Mouse (Mus musculus) forebrain, embryonic 14.5 days (tissue): ENCODE measurements around the gene Slc16a14. TPM values are rescaled to one million over a fixed set of nuclear protein-coding genes. Genes with fewer than 3 reads are reported as not detected.

Source experiments
- ATAC-seq: fragments of 200-750 bp; cut with Nextera tagmentation; 2 replicates; pipeline ENCODE4 v1.8.0; 2017; ENCODE audit warnings: mild to moderate bottlenecking, moderate library complexity
- DNase-seq: peaks from one replicate; pipeline ENCODE4 v3.0.0-alpha.2; 2015; ENCODE audit warnings: low spot score
- H3K27ac ChIP-seq: fragments of 300-500 bp; sonication (generic); 2 replicates; pipeline ENCODE4 v1.5.1; 2014; ENCODE audit warnings: low read depth, mild to moderate bottlenecking, control low read depth, low read length, moderate library complexity
- H3K27me3 ChIP-seq: fragments of 300-500 bp; sonication (generic); replicated peaks from 2 replicates; pipeline ENCODE4 v1.6.1; 2014; ENCODE audit warnings: low read length, control low read depth, mixed read lengths; ENCODE audit not compliant: control insufficient read depth, insufficient read depth
- H3K36me3 ChIP-seq: fragments of 300-500 bp; sonication (generic); 2 replicates; pipeline ENCODE4 v1.6.1; 2014; ENCODE audit warnings: low read length, control low read depth; ENCODE audit not compliant: control insufficient read depth, insufficient read depth
- H3K4me1 ChIP-seq: fragments of 300-500 bp; sonication (generic); 2 replicates; pipeline ENCODE4 v1.6.1; 2014; ENCODE audit warnings: antibody characterized with exemption, low read length, control low read depth; ENCODE audit not compliant: control insufficient read depth, insufficient read depth
- H3K4me2 ChIP-seq: fragments of 300-500 bp; sonication (generic); 2 replicates; pipeline ENCODE4 v1.6.1; 2014; ENCODE audit warnings: mild to moderate bottlenecking, control low read depth, low read length
- H3K4me3 ChIP-seq: fragments of 300-500 bp; sonication (generic); 2 replicates; pipeline ENCODE4 v1.5.1; 2014; ENCODE audit warnings: low read depth, low read length, control low read depth
- H3K9ac ChIP-seq: fragments of 300-500 bp; sonication (generic); 2 replicates; pipeline ENCODE4 v1.6.1; 2014; ENCODE audit warnings: mild to moderate bottlenecking, low read length, control low read depth, moderate library complexity
- H3K9me3 ChIP-seq: fragments of 300-500 bp; sonication (generic); replicated peaks from 2 replicates; pipeline ENCODE4 v1.6.1; 2016; ENCODE audit warnings: low read length, control low read depth, mixed read lengths; ENCODE audit not compliant: control insufficient read depth
- WGBS: fragments of 180-500 bp; shearing (Covaris S2); extraction: QIAGEN DNeasy Blood & Tissue Kit; methylation state at CpG from one replicate; pipeline ENCODE4 v1.1.7; 2014; 5-methylcytosine and 5-hydroxymethylcytosine counted together
- polyA plus RNA-seq: library from polyadenylated mRNA; unstranded; fragments of >200 nt; fragmentation: Nextera tagmentation; extraction: Ambion mirVana; gene quantifications from 2 replicates; pipeline ENCODE4 v1.2.1, GENCODE M21; 2014

Slc16a14 gene
- polyA plus RNA-seq, 1 experiment from 2014 or later, result 9.1 TPM

DNA sequence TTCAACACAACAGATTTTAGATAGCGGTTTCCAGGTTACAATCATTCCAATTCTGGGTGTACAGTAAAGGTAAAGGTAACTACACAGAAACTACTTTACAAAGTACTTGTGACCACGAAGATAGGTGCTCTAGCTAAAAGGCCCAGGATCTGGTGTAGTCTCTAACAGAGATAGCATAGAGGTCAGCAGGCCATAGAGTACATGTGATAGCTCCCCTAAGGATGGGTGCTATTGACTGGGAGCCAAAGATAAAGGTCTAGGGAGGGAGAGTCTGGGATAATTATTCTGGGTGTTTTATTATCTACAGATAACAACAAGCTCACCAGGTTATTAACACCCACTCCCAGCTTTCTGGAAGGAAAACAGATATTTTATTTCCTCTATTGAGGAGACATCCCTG, 11.5 kb downstream of the Slc16a14 start:
- Histone ChIP-seq H3K4me1 (no peaks in the 10 kb centered on the region), H3K27ac (no peak overlapping the region), H3K36me3 (peaks cover 11% of the 10 kb centered on the region), H3K27me3 (no peaks in the 10 kb centered on the region), H3K4me2 (no peak overlapping the region), H3K4me3 (no peak overlapping the region), H3K9ac (no peak overlapping the region), H3K9me3 (no peaks in the 10 kb centered on the region)
- 83% methylated on average over 2 of the region's 2 CpGs for WGBS
- no peak for ATAC-seq
- DNase-seq, result no peak

DNA sequence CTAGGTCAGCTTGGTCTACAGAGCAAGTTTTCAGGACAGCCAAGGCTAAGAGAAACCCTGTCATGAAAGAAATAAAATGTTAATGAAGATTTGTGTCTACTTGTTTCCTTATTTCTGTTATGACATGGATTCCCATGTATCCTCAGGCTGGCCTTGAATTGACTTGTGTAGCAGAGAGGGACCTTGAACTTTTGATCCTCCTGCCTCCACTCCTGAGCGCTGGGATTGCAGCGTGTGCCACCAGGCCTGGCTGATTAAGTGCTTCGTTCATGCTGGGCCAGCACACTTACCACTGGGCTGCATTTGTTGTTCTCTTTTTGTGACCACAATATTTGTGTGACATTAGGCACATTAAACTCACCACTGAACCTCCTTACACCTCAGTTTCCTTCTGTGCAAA, 16.1 kb downstream of the Slc16a14 start:
- Histone ChIP-seq H3K9ac (no peak overlapping the region), H3K9me3 (no peaks in the 10 kb centered on the region), H3K27ac (no peak overlapping the region), H3K36me3 (peaks cover 4% of the 10 kb centered on the region; the same call in 1 of the 2 replicates), H3K27me3 (no peaks in the 10 kb centered on the region), H3K4me1 (no peaks in the 10 kb centered on the region), H3K4me2 (no peak overlapping the region), H3K4me3 (no peak overlapping the region)
- WGBS, result 97% methylated on average over 3 of the region's 3 CpGs
- no peak for DNase-seq
- no peak for ATAC-seq

DNA sequence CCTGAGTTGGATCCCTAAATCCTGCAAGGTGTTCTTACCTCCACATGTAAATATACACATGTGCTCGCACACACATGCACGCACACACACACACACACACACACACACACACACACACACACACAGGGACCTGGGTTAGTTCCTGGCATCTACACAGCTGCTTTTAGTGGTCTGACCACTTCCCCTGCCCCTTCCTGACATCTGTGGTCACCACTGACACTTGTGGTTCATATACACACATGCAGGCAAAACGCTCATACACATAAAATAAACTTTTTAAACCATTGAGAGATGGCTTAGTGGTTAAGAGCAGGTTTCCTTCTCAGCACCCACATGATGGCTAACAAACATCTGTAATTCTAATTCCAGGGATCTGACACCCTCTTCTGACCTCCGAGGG, 19.9 kb downstream of the Slc16a14 start:
- H3K4me1 ChIP-seq, result no peaks in the 10 kb centered on the region
- no peaks in the 10 kb centered on the region for H3K27me3 ChIP-seq
- no peak overlapping the region for H3K4me3 ChIP-seq
- no peak overlapping the region for H3K9ac ChIP-seq
- no peak overlapping the region for H3K4me2 ChIP-seq
- ATAC-seq, result no peak
- no peaks in the 10 kb centered on the region for H3K9me3 ChIP-seq
- 90% methylated on average over 4 of the region's 4 CpGs for WGBS
- H3K27ac ChIP-seq, result no peak overlapping the region
- H3K36me3 ChIP-seq, result peaks cover 13% of the 10 kb centered on the region; the same call in 1 of the 2 replicates
- no peak for DNase-seq

DNA sequence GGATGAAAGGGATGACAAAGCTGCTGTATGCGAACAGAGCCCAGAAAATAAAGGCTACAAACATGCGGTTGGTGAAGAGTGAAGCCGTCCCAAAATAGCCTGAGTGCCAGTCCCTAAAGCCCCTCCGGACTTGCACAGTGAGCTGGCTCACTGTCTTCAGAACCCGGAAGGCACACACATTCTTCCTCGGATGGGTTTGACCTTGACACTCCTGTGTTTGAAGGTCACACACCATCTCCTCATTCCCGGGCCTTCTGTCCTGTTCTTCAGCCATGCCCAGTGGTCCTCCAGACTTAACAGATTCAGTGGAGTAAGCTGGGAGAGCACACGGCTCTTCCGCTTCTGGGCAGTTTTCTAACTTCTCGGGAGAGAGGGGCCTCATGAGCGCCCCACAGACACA, 22.4 kb downstream of the Slc16a14 start:
- Histone ChIP-seq H3K4me1 (no peaks in the 10 kb centered on the region), H3K4me2 (no peak overlapping the region), H3K9ac (no peak overlapping the region), H3K27me3 (no peaks in the 10 kb centered on the region), H3K27ac (no peak overlapping the region), H3K4me3 (no peak overlapping the region), H3K9me3 (no peaks in the 10 kb centered on the region), H3K36me3 (peaks cover 10% of the 10 kb centered on the region; the same call in 1 of the 2 replicates)
- ATAC-seq, result no peak
- WGBS, result 95% methylated on average over 11 of the region's 11 CpGs
- no peak for DNase-seq

DNA sequence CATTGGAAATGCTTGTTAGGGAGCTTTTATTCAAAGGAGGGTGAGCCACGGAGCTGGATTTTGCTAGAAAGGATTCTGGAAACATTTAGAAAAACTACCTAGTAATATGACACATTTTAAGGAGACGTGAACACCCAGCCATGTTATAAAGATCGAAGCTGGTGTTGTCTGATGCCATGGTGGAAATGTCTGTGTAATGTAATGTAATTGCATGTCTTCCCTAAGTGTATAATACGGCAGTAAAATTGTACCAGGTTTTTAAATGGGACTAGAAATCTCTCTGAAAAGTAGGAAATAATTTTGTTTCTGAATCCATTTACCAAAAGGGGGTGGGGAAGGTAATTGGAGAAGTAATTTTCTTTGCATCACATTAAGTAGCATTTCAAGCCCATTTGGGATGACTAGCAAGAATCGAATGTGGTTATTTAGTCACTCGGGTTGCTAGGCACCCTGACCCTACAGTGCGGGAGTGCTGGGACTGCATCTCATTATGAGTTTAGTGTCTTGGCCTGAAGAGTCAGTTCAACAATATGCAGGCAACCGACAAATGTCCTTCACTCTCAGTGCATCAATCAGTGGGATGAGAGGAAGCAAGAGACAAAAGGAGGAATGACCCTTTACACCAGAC, 24.6 kb downstream of the Slc16a14 start:
- no peak overlapping the region for H3K4me3 ChIP-seq
- no peaks in the 10 kb centered on the region for H3K27me3 ChIP-seq
- no peaks in the 10 kb centered on the region for H3K4me1 ChIP-seq
- H3K9ac ChIP-seq, result no peak overlapping the region
- no peak overlapping the region for H3K4me2 ChIP-seq
- ATAC-seq (no peak), DNase-seq (peak; percentile 51)
- WGBS, result 61% methylated on average over 8 of the region's 8 CpGs
- peaks cover 10% of the 10 kb centered on the region; the same call in 1 of the 2 replicates for H3K36me3 ChIP-seq
- no peaks in the 10 kb centered on the region for H3K9me3 ChIP-seq
- peak overlapping the region; percentile 17 for H3K27ac ChIP-seq

DNA sequence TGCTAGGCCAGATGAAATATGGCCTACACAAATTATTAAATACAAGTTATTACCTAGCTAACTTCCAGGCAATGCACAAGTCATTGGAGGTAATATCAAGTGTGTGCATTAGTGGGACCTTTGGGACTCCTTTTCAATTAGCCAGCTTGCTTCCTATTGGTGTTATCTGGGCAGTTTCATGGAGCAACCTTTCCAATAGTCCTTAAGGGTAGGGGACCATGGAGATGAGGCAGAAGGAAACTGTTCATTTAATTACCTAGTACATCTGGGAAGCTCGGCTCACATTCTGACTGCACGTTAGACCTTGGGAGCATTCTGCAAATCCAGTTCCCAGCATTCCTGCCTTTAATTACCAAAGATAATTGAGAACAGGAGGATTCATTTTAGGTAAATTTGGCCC, 30.5 kb downstream of the Slc16a14 start:
- DNase-seq (no peak), ATAC-seq (no peak)
- H3K4me3 ChIP-seq, result no peak overlapping the region
- H3K27ac ChIP-seq, result no peak overlapping the region
- no peaks in the 10 kb centered on the region for H3K27me3 ChIP-seq
- WGBS, result 85% methylated on average over 2 of the region's 2 CpGs
- no peaks in the 10 kb centered on the region for H3K9me3 ChIP-seq
- no peaks in the 10 kb centered on the region for H3K36me3 ChIP-seq
- no peaks in the 10 kb centered on the region for H3K4me1 ChIP-seq
- H3K4me2 ChIP-seq, result no peak overlapping the region
- H3K9ac ChIP-seq, result no peak overlapping the region

DNA sequence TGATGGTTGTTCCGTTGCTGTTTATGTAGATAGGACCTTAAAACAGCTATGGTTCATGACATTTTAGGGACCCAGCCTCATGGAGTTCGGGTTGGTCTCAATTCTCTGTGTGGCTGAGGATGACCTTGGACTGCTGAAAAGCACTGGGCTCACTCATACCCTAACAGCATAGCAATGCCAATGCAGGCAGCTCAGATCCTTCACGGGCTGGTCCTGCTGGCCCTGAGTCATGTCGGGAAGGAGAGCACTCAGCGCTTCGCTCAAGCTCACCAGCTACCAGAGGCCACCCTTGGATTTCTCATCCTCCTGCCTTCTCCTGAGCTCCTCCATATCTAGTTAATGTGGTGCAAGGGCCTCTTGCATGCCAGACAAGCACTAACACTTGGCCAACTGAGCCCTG, 35.8 kb downstream of the Slc16a14 start:
- H3K9me3 ChIP-seq, result no peaks in the 10 kb centered on the region
- DNase-seq, result no peak
- no peak overlapping the region for H3K9ac ChIP-seq
- no peaks in the 10 kb centered on the region for H3K36me3 ChIP-seq
- 95% methylated on average over 6 of the region's 6 CpGs for WGBS
- H3K4me2 ChIP-seq, result no peak overlapping the region
- H3K27ac ChIP-seq, result no peak overlapping the region
- no peak overlapping the region for H3K4me3 ChIP-seq
- no peaks in the 10 kb centered on the region for H3K27me3 ChIP-seq
- H3K4me1 ChIP-seq, result no peaks in the 10 kb centered on the region
- ATAC-seq, result no peak

DNA sequence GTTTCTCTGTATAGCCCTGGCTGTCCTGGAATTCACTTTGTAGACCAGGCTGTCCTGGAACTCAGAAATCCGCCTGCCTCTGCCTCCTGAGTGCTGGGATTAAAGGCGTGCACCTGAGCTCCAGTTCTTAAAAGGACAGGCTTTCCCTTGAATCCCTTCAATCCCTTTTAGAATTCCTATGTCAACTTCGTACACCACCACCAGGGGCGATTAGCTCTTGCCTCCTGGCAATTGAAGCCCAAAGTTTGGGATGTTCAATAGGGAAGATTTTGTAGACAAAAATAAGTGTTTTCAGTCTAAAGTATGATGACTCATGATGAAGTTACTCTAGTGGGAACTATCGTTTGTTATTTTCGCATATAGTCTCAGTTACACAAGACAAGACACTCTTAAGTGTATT, 37.6 kb downstream of the Slc16a14 start:
- WGBS, result 88% methylated on average over 6 of the region's 6 CpGs
- DNase-seq (no peak), ATAC-seq (no peak)

DNA sequence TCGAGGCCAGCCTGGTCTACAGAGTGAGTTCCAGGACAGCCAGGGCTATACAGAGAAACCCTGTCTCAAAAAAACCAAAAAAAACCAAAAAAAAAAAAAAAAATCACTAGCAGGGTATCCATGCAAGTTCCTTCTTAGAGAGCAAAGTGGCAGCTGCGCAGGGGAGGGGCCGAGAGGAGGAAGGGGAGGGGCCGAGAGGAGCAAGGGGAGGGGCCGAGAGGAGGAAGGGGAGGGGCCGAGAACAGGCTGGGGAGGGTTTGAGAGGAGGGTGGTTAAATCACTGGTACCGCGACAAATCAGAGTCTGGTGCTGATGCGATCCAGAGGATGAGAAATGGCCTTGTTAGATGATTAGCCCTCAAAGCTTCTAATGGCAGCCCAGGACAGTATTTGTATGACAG, 43.2 kb downstream of the Slc16a14 start:
- Histone ChIP-seq H3K9ac (no peak overlapping the region), H3K4me3 (no peak overlapping the region), H3K27me3 (no peaks in the 10 kb centered on the region), H3K4me2 (no peak overlapping the region), H3K9me3 (no peaks in the 10 kb centered on the region), H3K27ac (no peak overlapping the region), H3K4me1 (peaks cover 13% of the 10 kb centered on the region), H3K36me3 (no peaks in the 10 kb centered on the region)
- ATAC-seq (no peak), DNase-seq (no peak)
- 91% methylated on average over 8 of the region's 9 CpGs for WGBS

More for the DNA sequence above, 37.6 kb downstream of the Slc16a14 start:
- H3K4me2 ChIP-seq, result no peak overlapping the region
- no peaks in the 10 kb centered on the region for H3K27me3 ChIP-seq
- H3K4me1 ChIP-seq, result no peaks in the 10 kb centered on the region
- H3K36me3 ChIP-seq, result no peaks in the 10 kb centered on the region
- H3K27ac ChIP-seq, result no peak overlapping the region
- H3K9ac ChIP-seq, result no peak overlapping the region
- no peaks in the 10 kb centered on the region for H3K9me3 ChIP-seq
- H3K4me3 ChIP-seq, result no peak overlapping the region
